Mouse (Mus musculus): ENCODE measurements around the gene 1700074P13Rik. TPM values are rescaled to one million over a fixed set of nuclear protein-coding genes. Genes with fewer than 3 reads are reported as not detected.

Gene 1700074P13Rik
- polyA plus RNA-seq, 2 experiments, result not detected

DNA sequence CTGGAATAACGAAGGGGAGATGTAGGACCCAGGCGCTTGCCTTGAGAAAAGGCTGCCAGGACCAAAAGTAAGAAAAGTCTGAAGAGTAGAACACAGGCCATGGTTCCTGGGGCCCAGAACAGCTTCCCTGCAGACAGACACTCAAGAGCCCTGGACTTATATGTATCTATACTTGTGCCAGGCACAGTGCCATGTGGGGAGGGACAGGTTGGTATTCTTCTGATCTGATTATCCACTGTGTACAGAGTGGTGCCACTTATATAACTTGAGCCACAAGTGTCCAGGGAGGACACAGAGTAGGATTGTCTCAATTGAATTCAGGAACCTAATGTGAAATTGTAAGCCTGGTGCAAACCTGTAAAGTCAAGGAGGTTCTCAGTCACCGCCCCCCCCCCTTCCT is 53.0 kb downstream of the 1700074P13Rik start, which contains the start of gene Moxd2:
TSS of gene Moxd2 (minus strand) at position 101 of the 400 bp plus-strand sequence.
- no peaks in the 10 kb centered on the region for H3K36me3 ChIP-seq (replicated peaks; ENCODE audit: control insufficient read depth, insufficient read depth, low read depth)
- peaks cover 0 to 3% of the 10 kb centered on the region in 2 experiments; a peak in 1 of 4 replicates for H3K4me1 ChIP-seq (replicated peaks; ENCODE audit: control insufficient read depth in 2 of 2, insufficient read depth in 2 of 2, low read length in 1 of 2)
- H3K9ac ChIP-seq (replicated peaks), result no peak within 1 kb of the TSS
- no peak within 1 kb of the TSS for H3K27ac ChIP-seq
- H3K4me3 ChIP-seq (ENCODE audit: insufficient read depth in 1 of 2, low read depth in 2 of 2, low read length in 2 of 2), result no peak within 1 kb of the TSS
- H3K27me3 ChIP-seq (ENCODE audit: control insufficient read depth, insufficient read depth, low read length), result no peaks in the 10 kb centered on the region
- 61% methylated on average over 3 of the region's 3 CpGs for WGBS (ENCODE audit: insufficient replicate concordance)
- H3K9me3 ChIP-seq (ENCODE audit: control insufficient read depth, low read length), result no peaks in the 10 kb centered on the region
- DNase-seq (ENCODE audit: low read depth in 3 of 3, low spot score in 3 of 3) (no peak), ATAC-seq (ENCODE audit: insufficient read depth) (no peak)
- no peak within 1 kb of the TSS for H3K4me2 ChIP-seq (ENCODE audit: low read depth)
- TF ChIP-seq CTCF (IDR thresholded peaks at IDR 0.05; ENCODE audit: low read depth) (no peak), EP300 (IDR thresholded peaks at IDR 0.05; ENCODE audit: low read depth) (no peak)

Other genes starting within 250 kb of the 1700074P13Rik start
- gene Moxd2, start 53.1 kb downstream of the 1700074P13Rik start, polyA plus RNA-seq (2012; rRNA removed), result not detected in 2 replicates
- gene Moxd2, start 53.1 kb downstream of the 1700074P13Rik start, polyA plus RNA-seq (2014; fragmentation: Nextera tagmentation; extraction: Ambion mirVana), result not detected in 2 replicates
- gene Prss58, start 40.2 kb downstream of the 1700074P13Rik start, polyA plus RNA-seq (2012; rRNA removed), result not detected in 2 replicates
- not detected in 2 replicates for gene Prss58, start 40.2 kb downstream of the 1700074P13Rik start, polyA plus RNA-seq (2014; fragmentation: Nextera tagmentation; extraction: Ambion mirVana)
- gene Gm4744, start 11.3 kb upstream of the 1700074P13Rik start, polyA plus RNA-seq (2012; rRNA removed), result not detected in 2 replicates
- gene Gm4744, start 11.3 kb upstream of the 1700074P13Rik start, polyA plus RNA-seq (2014; fragmentation: Nextera tagmentation; extraction: Ambion mirVana), result not detected in 2 replicates
- gene 1810009J06Rik, start 24.2 kb upstream of the 1700074P13Rik start, polyA plus RNA-seq (2012; rRNA removed), result not detected in 2 replicates
- not detected in 2 replicates for gene 1810009J06Rik, start 24.2 kb upstream of the 1700074P13Rik start, polyA plus RNA-seq (2014; fragmentation: Nextera tagmentation; extraction: Ambion mirVana)
- not detected in 2 replicates for gene Gm2663, start 58.9 kb upstream of the 1700074P13Rik start, polyA plus RNA-seq (2012; rRNA removed)
- not detected in 2 replicates for gene Gm2663, start 58.9 kb upstream of the 1700074P13Rik start, polyA plus RNA-seq (2014; fragmentation: Nextera tagmentation; extraction: Ambion mirVana)
- gene 2210010C04Rik, start 95.0 kb upstream of the 1700074P13Rik start, polyA plus RNA-seq (2012; rRNA removed), result not detected in 2 replicates
- gene 2210010C04Rik, start 95.0 kb upstream of the 1700074P13Rik start, polyA plus RNA-seq (2014; fragmentation: Nextera tagmentation; extraction: Ambion mirVana), result not detected in 2 replicates